Mouse (Mus musculus): ENCODE results near the gene Rasef.

DNA sequence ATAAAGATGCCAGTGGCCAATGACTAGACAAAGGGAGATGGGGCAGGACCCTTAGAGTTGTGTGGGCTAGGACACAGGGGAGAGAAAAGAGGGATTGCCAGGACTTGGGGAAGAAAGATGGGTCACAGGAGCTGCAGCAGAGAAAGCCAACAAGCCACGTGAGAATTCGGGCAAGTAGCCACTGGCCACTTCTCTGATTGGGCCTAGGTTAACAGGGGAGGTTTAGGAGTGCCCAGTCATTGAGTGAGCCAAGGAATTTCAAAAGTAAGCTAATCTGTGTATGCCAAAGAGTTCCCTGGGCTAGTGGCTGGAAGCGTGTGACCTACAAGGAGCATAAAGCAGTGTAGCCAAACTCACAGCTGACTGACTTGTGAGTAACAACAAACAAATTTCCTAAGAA is 9.7 kb downstream of the Rasef start:
- TF ChIP-seq CTCF (IDR thresholded peaks at IDR 0.05; ENCODE audit: insufficient read depth, low read length) (no peak), POLR2A (IDR thresholded peaks at IDR 0.05; ENCODE audit: borderline replicate concordance, extremely low read depth, low read depth, low read length) (no peak)

All from lung, adult 2 months (tissue).